Mouse (Mus musculus): ENCODE measurements around the gene Pou5f1. TPM values are rescaled to one million over a fixed set of nuclear protein-coding genes. Genes with fewer than 3 reads are reported as not detected.
"Not testable (repeated sequence)": the region's sequence is repeated elsewhere in the genome, so short reads cannot be mapped to it uniquely, and the experiment has no call there.

The Pou5f1 gene
- polyA plus RNA-seq, 1 experiment from 2014 or later = not detected

- WGBS = 94% methylated on average over 7 of the region's 7 CpGs
- ATAC-seq = no peak
- Histone ChIP-seq H3K27ac (no peak overlapping the region), H3K4me3 (replicated peaks) (no peak overlapping the region), H3K9ac (replicated peaks) (no peak overlapping the region), H3K27me3 (no peaks in the 10 kb centered on the region), H3K4me2 (replicated peaks) (no peak overlapping the region), H3K4me1 (replicated peaks) (no peaks in the 10 kb centered on the region; the same call in 1 of the 2 replicates), H3K9me3 (no peaks in the 10 kb centered on the region), H3K36me3 (no peaks in the 10 kb centered on the region)
Observed at GRCm38 (mm10) chr17:35497124-35497523, 8.7 kb upstream of the Pou5f1 start.

DNA sequence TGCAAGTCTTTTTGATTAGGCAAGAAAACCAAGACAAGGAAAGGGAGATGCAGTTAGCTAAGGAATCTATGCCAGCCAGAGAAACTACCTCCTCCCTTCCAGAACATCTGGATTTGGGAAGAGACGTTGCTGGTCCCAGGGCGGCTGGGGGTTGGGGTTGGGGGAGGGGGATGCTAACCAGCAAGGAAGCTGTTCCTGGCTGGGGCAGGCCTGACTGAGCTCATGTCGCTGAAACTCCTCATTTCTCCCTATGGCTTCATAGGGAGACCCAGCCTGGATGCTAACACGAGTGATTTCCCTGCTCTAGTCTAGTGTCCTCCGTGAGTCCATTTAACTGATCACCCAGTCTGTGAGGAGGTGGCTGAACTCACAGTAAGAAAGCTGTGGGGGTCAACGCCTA, 3.6 kb upstream of the Pou5f1 start:
- H3K9me3 ChIP-seq = no peaks in the 10 kb centered on the region

DNA sequence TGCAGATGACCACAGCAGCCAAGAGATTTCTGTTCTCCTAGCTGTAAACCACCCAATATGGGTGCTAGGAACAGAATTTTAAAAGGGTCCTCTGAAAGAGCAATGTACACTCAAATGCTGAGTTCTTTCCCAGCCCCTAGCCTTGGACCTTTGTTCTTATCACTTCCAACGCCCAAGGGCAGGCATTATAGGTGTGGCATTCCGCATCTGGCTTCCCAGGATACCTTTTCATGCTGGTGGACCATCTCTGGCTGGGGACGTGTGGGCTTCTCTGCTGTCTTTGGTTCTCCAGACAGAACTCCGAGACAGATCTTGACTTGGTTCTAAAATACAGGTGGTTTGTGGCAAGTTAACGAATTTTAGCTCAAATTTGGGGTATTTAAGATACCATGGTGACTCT, 3.1 kb upstream of the Pou5f1 start:
- Histone ChIP-seq H3K4me3 (replicated peaks) (no peak overlapping the region), H3K36me3 (no peaks in the 10 kb centered on the region), H3K9me3 (no peaks in the 10 kb centered on the region), H3K4me2 (replicated peaks) (no peak overlapping the region), H3K27ac (no peak overlapping the region), H3K9ac (replicated peaks) (no peak overlapping the region), H3K4me1 (replicated peaks) (peaks cover 11% of the 10 kb centered on the region; the same call in 1 of the 2 replicates), H3K27me3 (peaks cover 47% of the 10 kb centered on the region)
- ATAC-seq = no peak
- WGBS = 44% methylated on average over 5 of the region's 5 CpGs

More for the DNA sequence above, 3.6 kb upstream of the Pou5f1 start:
- WGBS = 3% methylated on average over 6 of the region's 6 CpGs
- no peaks in the 10 kb centered on the region for H3K36me3 ChIP-seq
- no peak for ATAC-seq
- peaks cover 41% of the 10 kb centered on the region for H3K27me3 ChIP-seq
- H3K9ac ChIP-seq (replicated peaks) = no peak overlapping the region
- peaks cover 9% of the 10 kb centered on the region; the same call in 1 of the 2 replicates for H3K4me1 ChIP-seq (replicated peaks)
- H3K4me3 ChIP-seq (replicated peaks) = no peak overlapping the region
- H3K27ac ChIP-seq = no peak overlapping the region
- H3K4me2 ChIP-seq (replicated peaks) = no peak overlapping the region

- Histone ChIP-seq H3K9ac (replicated peaks) (no peak overlapping the region), H3K27ac (no peak overlapping the region), H3K4me1 (replicated peaks) (peaks cover 11% of the 10 kb centered on the region; the same call in 1 of the 2 replicates), H3K36me3 (no peaks in the 10 kb centered on the region), H3K4me3 (replicated peaks) (no peak overlapping the region), H3K27me3 (peaks cover 55% of the 10 kb centered on the region), H3K9me3 (no peaks in the 10 kb centered on the region), H3K4me2 (replicated peaks) (no peak overlapping the region)
- ATAC-seq = no peak
- WGBS = 11% methylated on average over 5 of the region's 5 CpGs
Observed at GRCm38 (mm10) chr17:35503849-35504248, 2.0 kb upstream of the Pou5f1 start.

GRCm38 (mm10) chr17:35504628-35505481, 963 bp upstream of the Pou5f1 start:
- no peak overlapping the region for H3K9ac ChIP-seq (replicated peaks)
- no peak overlapping the region for H3K4me3 ChIP-seq (replicated peaks)

DNA sequence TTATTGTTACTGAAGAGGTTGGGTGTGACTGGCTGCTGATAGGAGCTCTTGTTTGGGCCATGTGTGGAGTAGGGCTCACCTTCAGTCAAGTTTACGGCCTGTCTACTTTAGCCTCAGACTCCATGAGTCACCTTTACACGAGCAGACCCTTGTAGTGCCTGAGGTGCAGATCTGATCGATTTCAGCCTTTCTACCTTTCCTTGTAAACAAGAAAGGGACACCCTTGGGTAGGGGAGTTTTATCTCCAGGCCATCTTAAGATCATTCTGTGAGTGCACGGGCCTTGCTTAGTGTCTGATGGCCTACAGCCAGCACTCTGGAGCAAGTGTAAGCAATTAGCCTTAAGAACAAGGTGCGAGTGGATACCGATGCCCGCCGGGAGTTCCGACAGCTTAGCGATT, 1.1 kb downstream of the Pou5f1 start:
- H3K4me3 ChIP-seq (replicated peaks) = no peak overlapping the region
- WGBS = 10% methylated on average over 10 of the region's 10 CpGs
- H3K9ac ChIP-seq (replicated peaks) = no peak overlapping the region

More at GRCm38 (mm10) chr17:35504628-35505481, 963 bp upstream of the Pou5f1 start:
- no peaks in the 10 kb centered on the region for H3K36me3 ChIP-seq
- H3K4me2 ChIP-seq (replicated peaks) = no peak overlapping the region
- no peak for ATAC-seq
- peaks cover 14% of the 10 kb centered on the region; the same call in 1 of the 2 replicates for H3K4me1 ChIP-seq (replicated peaks)
- no peaks in the 10 kb centered on the region for H3K9me3 ChIP-seq
- peaks cover 61% of the 10 kb centered on the region for H3K27me3 ChIP-seq
- WGBS = 5% methylated on average over 8 of the region's 8 CpGs
- no peak overlapping the region for H3K27ac ChIP-seq

DNA sequence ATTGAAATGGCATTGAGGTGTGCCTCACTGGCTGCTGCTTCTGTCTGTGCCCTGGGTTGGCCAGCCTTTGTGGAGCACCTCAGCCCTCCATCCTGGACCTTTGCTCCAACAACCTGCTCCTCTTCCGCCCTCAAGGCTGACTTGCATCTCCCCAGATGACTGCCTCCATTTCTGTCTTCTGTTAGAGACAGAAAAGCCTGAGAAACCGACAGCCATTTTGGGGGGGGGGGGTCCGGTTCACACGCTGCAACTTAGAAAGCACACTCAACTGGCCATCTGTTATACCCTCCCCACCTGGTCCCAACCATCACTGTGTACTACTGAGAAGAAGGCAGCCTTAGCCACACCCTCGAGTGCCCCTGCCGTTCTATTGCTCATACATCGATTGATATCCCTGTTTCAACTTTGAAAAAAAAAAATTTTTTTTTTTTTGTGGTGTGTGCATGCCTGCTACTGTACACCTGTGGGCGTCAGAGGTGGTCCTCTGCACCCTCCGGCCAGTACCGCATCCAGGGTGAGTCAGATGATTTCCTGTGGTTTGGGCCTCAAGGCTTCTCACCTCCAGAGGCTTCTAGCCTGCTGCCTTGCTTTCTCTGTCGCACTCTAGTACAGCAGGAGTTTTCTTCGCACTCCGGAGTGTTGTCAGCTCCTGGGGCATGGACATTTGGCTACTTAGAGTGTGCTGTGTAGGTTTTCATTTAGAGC, 1.9 kb downstream of the Pou5f1 start:
- 25% methylated on average over 13 of the region's 13 CpGs for WGBS
- Histone ChIP-seq H3K4me2 (replicated peaks) (no peak overlapping the region), H3K4me1 (replicated peaks) (0 out of 2 replicates have a peak, but pooled peaks cover 14% of the 10 kb centered on the region), H3K4me3 (replicated peaks) (no peak overlapping the region), H3K27ac (no peak overlapping the region), H3K9ac (replicated peaks) (no peak overlapping the region), H3K27me3 (peaks cover 59% of the 10 kb centered on the region), H3K36me3 (no peaks in the 10 kb centered on the region), H3K9me3 (no peaks in the 10 kb centered on the region)
- no peak for ATAC-seq

More for the DNA sequence above, 1.1 kb downstream of the Pou5f1 start:
- Histone ChIP-seq H3K27ac (no peak overlapping the region), H3K9me3 (no peaks in the 10 kb centered on the region), H3K4me1 (replicated peaks) (peaks cover 14% of the 10 kb centered on the region; the same call in 1 of the 2 replicates), H3K27me3 (peaks cover 61% of the 10 kb centered on the region), H3K36me3 (no peaks in the 10 kb centered on the region), H3K4me2 (replicated peaks) (no peak overlapping the region)
- ATAC-seq = no peak

GRCm38 (mm10) chr17:35508279-35508678, 2.5 kb downstream of the Pou5f1 start:
- not testable (repeated sequence) for H3K27ac ChIP-seq; H3K9me3 ChIP-seq; ATAC-seq; H3K4me3 ChIP-seq (replicated peaks); H3K9ac ChIP-seq (replicated peaks); H3K4me2 ChIP-seq (replicated peaks); H3K36me3 ChIP-seq
- H3K27me3 ChIP-seq = peaks cover 58% of the 10 kb centered on the region
- H3K4me1 ChIP-seq (replicated peaks) = 0 out of 2 replicates have a peak, but pooled peaks cover 14% of the 10 kb centered on the region
- 46% methylated on average over 5 of the region's 5 CpGs for WGBS

- 31% methylated on average over 8 of the region's 8 CpGs for WGBS
- Histone ChIP-seq H3K4me2 (replicated peaks) (no peak overlapping the region), H3K9ac (replicated peaks) (no peak overlapping the region), H3K4me3 (replicated peaks) (no peak overlapping the region), H3K9me3 (no peaks in the 10 kb centered on the region), H3K27me3 (peaks cover 49% of the 10 kb centered on the region), H3K4me1 (replicated peaks) (peaks cover 18% of the 10 kb centered on the region; the same call in 1 of the 2 replicates), H3K36me3 (no peaks in the 10 kb centered on the region), H3K27ac (no peak overlapping the region)
- no peak for ATAC-seq
Observed at GRCm38 (mm10) chr17:35509284-35509683, 3.5 kb downstream of the Pou5f1 start.

- peaks cover 37% of the 10 kb centered on the region for H3K4me1 ChIP-seq (replicated peaks)
- H3K36me3 ChIP-seq = no peaks in the 10 kb centered on the region
- H3K9me3 ChIP-seq = no peaks in the 10 kb centered on the region
- 93% methylated on average over 7 of the region's 7 CpGs for WGBS
- no peak overlapping the region for H3K4me3 ChIP-seq (replicated peaks)
- peaks cover 22% of the 10 kb centered on the region for H3K27me3 ChIP-seq
- H3K4me2 ChIP-seq (replicated peaks) = no peak overlapping the region
- no peak overlapping the region for H3K27ac ChIP-seq
- ATAC-seq = no peak
- no peak overlapping the region for H3K9ac ChIP-seq (replicated peaks)
Observed at GRCm38 (mm10) chr17:35512916-35513626, 7.3 kb downstream of the Pou5f1 start.

GRCm38 (mm10) chr17:35513886-35514285, 8.1 kb downstream of the Pou5f1 start:
- WGBS = 18% methylated on average over 2 of the region's 2 CpGs
- H3K4me2 ChIP-seq (replicated peaks) = no peak overlapping the region
- ATAC-seq = no peak

More at GRCm38 (mm10) chr17:35513886-35514285, 8.1 kb downstream of the Pou5f1 start:
- H3K9ac ChIP-seq (replicated peaks) = no peak overlapping the region
- no peak overlapping the region for H3K27ac ChIP-seq
- H3K4me3 ChIP-seq (replicated peaks) = no peak overlapping the region
- H3K36me3 ChIP-seq = no peaks in the 10 kb centered on the region
- H3K27me3 ChIP-seq = peaks cover 17% of the 10 kb centered on the region
- H3K4me1 ChIP-seq (replicated peaks) = peaks cover 37% of the 10 kb centered on the region
- no peaks in the 10 kb centered on the region for H3K9me3 ChIP-seq
